Mouse (Mus musculus) kidney, embryonic 16.5 days (tissue): Measurements from ENCODE around the gene Tesk2. TPM values are rescaled to one million over a fixed set of nuclear protein-coding genes. Genes with fewer than 3 reads are reported as not detected.

Source experiments
- ATAC-seq: fragments of 200-750 bp; cut with Nextera tagmentation; 2 replicates; pipeline ENCODE4 v1.8.0; 2017; ENCODE audit warnings: moderate TSS enrichment; ENCODE audit not compliant: low FRiP score, low TSS enrichment
- H3K27ac ChIP-seq: fragments of 300-500 bp; sonication (generic); 2 replicates; pipeline ENCODE4 v1.5.1; 2014; ENCODE audit warnings: low read length
- H3K27me3 ChIP-seq: fragments of 300-500 bp; sonication (generic); 2 replicates; pipeline ENCODE4 v1.6.1; 2014; ENCODE audit warnings: low read length, control low read depth, mixed read lengths; ENCODE audit not compliant: insufficient read depth
- H3K36me3 ChIP-seq: fragments of 300-500 bp; sonication (generic); 2 replicates; pipeline ENCODE4 v1.6.1; 2014; ENCODE audit warnings: low read length, control low read depth, mixed read lengths; ENCODE audit not compliant: insufficient read depth
- H3K4me1 ChIP-seq: fragments of 300-500 bp; sonication (generic); 2 replicates; pipeline ENCODE4 v1.6.1; 2014; ENCODE audit warnings: low read length, control low read depth, mixed read lengths; ENCODE audit not compliant: insufficient read depth
- H3K4me2 ChIP-seq: fragments of 300-500 bp; sonication (generic); replicated peaks from 2 replicates; pipeline ENCODE4 v1.6.1; 2014; ENCODE audit warnings: low read depth, low read length
- H3K4me3 ChIP-seq: fragments of 300-500 bp; sonication (generic); 2 replicates; pipeline ENCODE4 v1.5.1; 2014; ENCODE audit warnings: mild to moderate bottlenecking, low read length
- H3K9ac ChIP-seq: fragments of 300-500 bp; sonication (generic); replicated peaks from 2 replicates; pipeline ENCODE4 v1.6.1; 2014; ENCODE audit warnings: low read length
- H3K9me3 ChIP-seq: fragments of 300-500 bp; sonication (generic); 2 replicates; pipeline ENCODE4 v1.6.1; 2016; ENCODE audit warnings: low read length, control low read depth
- WGBS: fragments of 180-500 bp; shearing (Covaris S2); extraction: QIAGEN DNeasy Blood & Tissue Kit; methylation state at CpG from one replicate; pipeline ENCODE4 v1.1.7; 2014; 5-methylcytosine and 5-hydroxymethylcytosine counted together
- polyA plus RNA-seq: library from polyadenylated mRNA; unstranded; fragments of >200 nt; fragmentation: Nextera tagmentation; extraction: Ambion mirVana; gene quantifications from 2 replicates; pipeline ENCODE4 v1.2.1, GENCODE M21; 2015

The Tesk2 gene
- polyA plus RNA-seq, 1 experiment from 2014 or later, result 9.2 TPM

DNA sequence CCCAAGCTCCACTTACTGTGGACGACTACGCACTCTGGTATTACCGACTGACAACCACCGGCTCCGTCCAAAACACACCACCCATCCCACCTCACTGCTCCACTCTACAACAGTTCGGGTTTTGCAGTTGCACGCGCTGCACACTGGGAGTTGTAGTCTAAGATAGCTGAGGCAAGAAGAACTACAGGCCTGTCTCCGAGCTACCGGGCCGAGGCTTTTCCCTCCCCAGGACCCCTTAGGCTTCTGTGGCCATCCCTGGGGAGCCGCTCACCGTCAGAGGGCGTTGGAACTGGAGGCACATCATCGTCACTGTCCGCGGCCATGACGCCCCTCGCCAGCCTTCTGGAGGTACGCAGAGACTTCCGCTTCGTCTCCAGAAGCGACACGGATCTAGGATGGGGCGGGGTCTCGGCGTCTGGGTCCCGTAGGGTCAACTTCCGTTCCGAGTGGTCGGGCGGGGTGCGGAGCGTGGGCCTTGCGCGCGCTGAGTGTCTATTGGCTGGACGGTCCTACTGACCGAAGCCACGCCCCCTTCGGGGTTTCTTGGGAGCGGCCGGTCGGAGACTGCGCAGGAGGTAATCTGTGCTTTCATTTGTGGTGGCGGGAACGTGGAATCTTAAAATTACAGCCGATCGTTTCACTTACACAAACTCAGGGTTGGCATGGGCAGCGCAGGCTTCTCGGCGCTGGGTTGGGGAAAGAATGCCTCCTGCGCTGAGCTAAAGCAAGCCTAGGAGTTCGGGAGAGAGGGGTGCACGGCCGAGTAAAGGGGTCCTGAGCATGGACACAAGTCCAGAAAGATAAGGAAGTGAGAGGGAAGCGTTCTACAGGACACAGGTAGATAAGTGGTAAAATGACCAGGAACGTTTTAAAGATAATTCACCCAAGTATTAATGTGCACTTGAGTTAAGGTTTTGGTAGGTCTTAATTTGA, 86.7 kb downstream of the Tesk2 start, which contains the start of the genes Toe1 and Mutyh:
Toe1 (minus strand) TSS at position 444 of the 933 bp plus-strand sequence.
Mutyh (plus strand) TSS at position 527 of the 933 bp plus-strand sequence.
- peak; percentile 99 for ATAC-seq
- whole genome bisulfite sequencing, result under 1% methylated on average over 58 of the region's 58 CpGs
- Histone ChIP-seq H3K27ac (peak within 1 kb of the TSS; percentile 79), H3K9me3 (no peaks in the 10 kb centered on the region), H3K9ac (peak within 1 kb of the TSS; percentile 87), H3K4me2 (peak within 1 kb of the TSS; percentile 58), H3K27me3 (no peaks in the 10 kb centered on the region), H3K4me1 (peaks cover 8% of the 10 kb centered on the region), H3K36me3 (peaks cover 24% of the 10 kb centered on the region), H3K4me3 (peak within 1 kb of the TSS; percentile 64)

DNA sequence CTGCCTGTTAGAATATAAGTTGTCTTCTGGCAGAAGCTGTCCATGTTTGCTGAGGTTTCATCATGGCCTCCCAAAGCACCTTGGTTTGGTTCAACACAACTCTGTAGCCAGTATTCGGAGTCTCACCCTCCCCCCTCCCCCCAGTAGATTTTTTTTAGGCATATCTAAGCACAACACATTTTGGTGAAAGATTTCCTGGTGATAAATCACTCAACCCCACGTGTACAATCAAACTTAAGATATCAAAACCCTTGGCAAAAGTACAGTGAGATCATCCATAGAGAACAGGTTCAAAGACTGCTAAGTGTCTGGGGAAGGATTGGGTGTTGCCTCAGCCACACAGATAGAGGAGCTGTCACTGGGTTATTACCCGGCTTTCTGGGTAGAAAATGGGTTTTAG, 90.3 kb downstream of the Tesk2 start:
- Histone ChIP-seq H3K36me3 (no peaks in the 10 kb centered on the region), H3K4me3 (no peak overlapping the region), H3K4me2 (no peak overlapping the region), H3K27me3 (no peaks in the 10 kb centered on the region), H3K9me3 (no peaks in the 10 kb centered on the region), H3K27ac (no peak overlapping the region), H3K9ac (no peak overlapping the region), H3K4me1 (peaks cover 8% of the 10 kb centered on the region)
- no peak for ATAC-seq
- WGBS, result 67% methylated on average over 3 of the region's 3 CpGs

DNA sequence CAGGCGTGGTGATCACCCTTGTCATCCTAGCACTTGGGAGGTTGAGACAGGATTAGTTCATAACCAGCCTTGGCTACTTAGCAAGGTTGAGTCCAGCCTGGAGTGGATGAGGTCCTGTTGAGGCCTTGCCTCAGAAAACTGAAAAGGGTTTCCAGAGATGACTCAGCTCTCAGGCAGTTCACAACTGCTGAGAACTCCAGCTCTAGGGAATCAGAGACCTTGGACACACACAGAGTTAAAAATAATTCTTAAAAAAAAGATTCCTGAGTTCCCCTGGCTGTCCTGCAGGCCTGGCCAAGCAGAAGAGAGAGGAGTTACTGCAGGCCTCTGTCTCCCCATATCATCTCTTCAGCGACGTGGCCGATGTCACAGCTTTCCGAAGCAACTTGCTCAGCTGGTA, 94.5 kb downstream of the Tesk2 start:
- 82% methylated on average over 5 of the region's 5 CpGs for WGBS

DNA sequence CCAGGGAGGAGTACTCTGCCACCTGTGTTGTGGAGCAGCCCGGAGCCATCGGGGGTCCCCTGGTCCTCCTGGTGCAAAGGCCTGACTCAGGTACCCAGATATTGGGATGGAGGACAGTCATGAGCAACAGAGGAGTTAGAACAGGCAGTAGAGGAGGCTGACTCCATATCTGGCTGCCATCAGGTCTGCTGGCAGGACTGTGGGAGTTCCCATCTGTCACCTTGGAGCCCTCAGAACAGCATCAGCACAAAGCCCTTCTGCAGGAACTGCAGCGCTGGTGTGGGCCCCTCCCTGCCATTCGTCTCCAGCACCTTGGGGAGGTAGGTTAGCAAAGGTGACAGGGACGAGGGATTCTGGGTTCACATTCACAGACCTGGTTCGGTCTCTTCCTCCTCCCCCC, 96.7 kb downstream of the Tesk2 start:
- H3K9me3 ChIP-seq, result no peaks in the 10 kb centered on the region
- H3K27me3 ChIP-seq, result peaks cover 10% of the 10 kb centered on the region
- no peak overlapping the region for H3K4me3 ChIP-seq
- no peak for ATAC-seq
- H3K4me1 ChIP-seq, result peaks cover 12% of the 10 kb centered on the region
- H3K4me2 ChIP-seq, result no peak overlapping the region
- H3K9ac ChIP-seq, result no peak overlapping the region
- no peak overlapping the region for H3K27ac ChIP-seq
- peaks cover 19% of the 10 kb centered on the region for H3K36me3 ChIP-seq
- 90% methylated on average over 6 of the region's 6 CpGs for WGBS

More for the DNA sequence above, 94.5 kb downstream of the Tesk2 start:
- Histone ChIP-seq H3K27ac (no peak overlapping the region), H3K9ac (no peak overlapping the region), H3K27me3 (peaks cover under 1% of the 10 kb centered on the region; the same call in 1 of the 2 replicates), H3K36me3 (peaks cover 19% of the 10 kb centered on the region), H3K4me1 (0 out of 2 replicates have a peak, but pooled peaks cover 1% of the 10 kb centered on the region), H3K4me3 (no peak overlapping the region), H3K9me3 (no peaks in the 10 kb centered on the region), H3K4me2 (no peak overlapping the region)
- no peak for ATAC-seq

DNA sequence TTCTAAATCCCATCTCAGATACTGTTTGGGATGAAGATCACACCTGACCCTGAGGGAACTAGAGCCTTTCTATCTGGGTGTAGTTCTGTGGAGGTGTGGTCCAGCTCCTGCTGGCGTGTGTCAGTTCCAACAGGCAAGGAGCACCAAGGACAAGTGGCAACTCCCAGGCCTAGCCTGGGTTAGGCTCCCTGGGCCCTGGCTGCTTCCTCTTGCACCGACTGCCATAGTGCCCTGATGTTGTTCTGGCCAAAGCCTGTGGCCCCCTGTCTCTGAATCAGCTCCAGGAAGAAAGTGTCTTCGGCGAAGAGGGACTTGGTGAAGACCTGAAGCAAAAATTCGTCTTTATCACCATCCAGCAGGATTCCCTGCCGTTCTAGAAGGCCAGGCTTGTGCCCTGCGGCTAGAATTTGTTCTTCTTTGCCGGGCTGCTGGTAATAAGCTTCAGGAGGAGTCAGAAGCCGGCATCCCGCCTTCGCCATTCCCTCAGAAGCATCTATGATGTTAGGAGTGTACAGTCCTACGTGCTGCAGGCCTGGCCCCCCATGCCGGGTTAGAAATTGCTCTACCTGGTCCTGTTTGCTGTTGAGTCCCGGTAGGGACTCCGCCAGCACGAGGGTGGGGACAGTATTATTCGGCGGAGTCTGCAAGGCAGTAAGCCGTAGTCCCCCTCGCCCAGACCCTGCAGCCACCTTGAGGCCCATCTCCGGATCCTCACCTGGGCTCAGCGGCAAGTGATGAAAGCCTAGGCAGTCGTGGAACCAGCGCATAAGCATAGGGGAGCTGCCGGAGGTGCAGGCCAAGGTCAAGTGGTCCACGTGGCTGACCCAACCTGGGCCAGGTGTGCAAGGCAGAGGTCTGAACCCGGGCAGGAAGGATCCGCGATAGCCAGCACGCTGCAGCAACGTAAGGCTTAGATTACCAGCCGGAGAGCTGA, 99.5 kb downstream of the Tesk2 start:
- peak overlapping the region; percentile 70; the same call in 1 of the 2 replicates for H3K9ac ChIP-seq
- no peak overlapping the region for H3K27ac ChIP-seq
- peaks cover 19% of the 10 kb centered on the region for H3K36me3 ChIP-seq
- peak overlapping the region; percentile 61 for H3K4me3 ChIP-seq
- WGBS, result 28% methylated on average over 32 of the region's 32 CpGs
- ATAC-seq, result peak; percentile 9; the same call in 1 of the 2 replicates
- H3K4me1 ChIP-seq, result peaks cover 15% of the 10 kb centered on the region
- peaks cover 10% of the 10 kb centered on the region for H3K27me3 ChIP-seq
- no peaks in the 10 kb centered on the region for H3K9me3 ChIP-seq
- peak overlapping the region; percentile 98 for H3K4me2 ChIP-seq

DNA sequence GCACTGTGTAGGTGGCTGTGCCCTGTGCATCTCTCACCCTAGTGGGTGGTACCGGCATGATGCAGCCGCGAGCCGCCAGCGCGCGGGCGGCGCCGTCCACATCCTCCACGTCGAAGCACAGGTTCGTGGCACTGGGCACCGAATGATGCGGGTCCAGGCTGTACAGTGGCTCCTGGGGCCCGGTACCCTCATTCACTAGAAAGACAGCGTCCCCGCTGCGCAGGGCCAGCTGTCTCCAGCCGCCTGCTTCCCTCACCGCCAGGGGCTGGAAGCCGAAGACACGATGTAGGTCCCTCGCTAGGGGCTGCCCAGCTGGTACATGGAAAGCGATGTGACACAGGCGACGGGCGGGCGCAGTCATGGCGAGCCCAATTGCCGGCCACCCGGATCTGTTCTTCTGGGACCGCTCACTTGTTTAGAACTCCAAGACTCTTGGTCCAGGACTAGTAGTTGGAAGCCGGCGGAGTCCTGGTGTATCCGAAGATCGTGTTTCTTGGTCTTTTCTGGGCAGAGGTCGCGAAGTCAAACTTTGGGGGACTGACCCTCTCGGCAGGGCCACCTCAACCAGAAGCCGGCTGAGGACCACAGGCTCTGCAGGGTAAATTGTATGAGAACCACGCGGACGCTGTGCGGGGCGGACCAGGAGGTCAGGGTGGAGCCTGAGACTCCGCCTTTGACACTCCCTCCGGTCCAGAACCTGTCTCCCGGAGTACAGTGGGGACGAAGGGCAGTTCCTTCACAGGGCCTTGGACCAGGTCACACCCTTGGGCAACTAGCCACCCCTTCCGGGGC, 100.3 kb downstream of the Tesk2 start:
- Histone ChIP-seq H3K4me1 (peaks cover 16% of the 10 kb centered on the region), H3K27ac (no peak overlapping the region), H3K4me3 (peak overlapping the region; percentile 61), H3K9ac (peak overlapping the region; percentile 70), H3K27me3 (peaks cover 10% of the 10 kb centered on the region), H3K36me3 (peaks cover 19% of the 10 kb centered on the region), H3K4me2 (peak overlapping the region; percentile 98), H3K9me3 (no peaks in the 10 kb centered on the region)
- ATAC-seq, result peak; percentile 84
- WGBS, result under 1% methylated on average over 51 of the region's 51 CpGs

DNA sequence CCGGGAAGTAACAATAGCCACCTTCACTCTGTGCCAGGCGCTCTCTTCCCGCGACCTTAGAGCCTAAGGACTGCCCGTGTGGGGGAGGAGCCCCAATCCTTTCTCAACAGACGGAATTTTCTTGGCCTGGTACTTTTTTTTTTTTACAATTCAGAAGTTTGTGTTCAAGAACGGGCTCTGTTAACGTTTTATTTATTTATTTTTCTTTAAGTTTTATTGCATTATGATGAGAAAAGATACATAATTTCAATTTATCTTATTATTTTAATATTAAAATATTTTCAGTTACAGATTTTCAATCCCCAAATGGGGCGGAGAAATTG, 100.9 kb downstream of the Tesk2 start, which contains the start of gene Hpdl:
Hpdl (minus strand) TSS at position 14 of the 323 bp plus-strand sequence.
- no peaks in the 10 kb centered on the region for H3K9me3 ChIP-seq
- peak within 1 kb of the TSS; percentile 98 for H3K4me2 ChIP-seq
- H3K27ac ChIP-seq, result no peak within 1 kb of the TSS
- no peak for ATAC-seq
- H3K4me3 ChIP-seq, result peak within 1 kb of the TSS; percentile 61
- peaks cover 16% of the 10 kb centered on the region for H3K4me1 ChIP-seq
- peaks cover 10% of the 10 kb centered on the region for H3K27me3 ChIP-seq
- H3K36me3 ChIP-seq, result peaks cover 13% of the 10 kb centered on the region
- peak within 1 kb of the TSS; percentile 70 for H3K9ac ChIP-seq
- WGBS, result 11% methylated on average over 9 of the region's 9 CpGs

DNA sequence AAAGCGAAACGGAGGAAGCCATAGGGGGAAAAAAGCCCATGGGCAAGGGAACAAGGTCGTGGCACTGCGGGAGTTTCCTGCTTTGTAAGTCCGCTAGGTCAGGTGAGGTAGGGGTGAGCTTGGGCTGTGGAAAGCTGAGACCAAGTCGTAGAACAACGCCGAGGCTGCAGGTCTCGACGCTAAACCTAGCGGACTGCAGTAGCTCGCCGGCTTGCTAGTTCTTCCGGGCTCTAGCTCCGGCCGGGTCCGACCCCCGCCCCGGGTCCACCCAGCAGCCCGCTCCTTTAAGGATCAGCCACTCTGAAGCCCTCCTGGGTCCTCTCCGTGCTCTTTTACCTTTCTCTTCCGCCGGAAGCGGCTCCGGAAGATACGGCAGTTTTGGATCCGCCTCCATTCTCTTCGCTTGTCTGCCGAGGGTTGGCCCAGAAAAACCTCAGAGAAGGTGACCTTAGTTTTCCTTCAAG, 103.8 kb downstream of the Tesk2 start:
- H3K27me3 ChIP-seq, result peaks cover 10% of the 10 kb centered on the region
- peak; percentile 43; the same call in 1 of the 2 replicates for ATAC-seq
- peaks cover 18% of the 10 kb centered on the region for H3K4me1 ChIP-seq
- H3K4me3 ChIP-seq, result peak overlapping the region; percentile 54
- peak overlapping the region; percentile 73 for H3K9ac ChIP-seq
- no peaks in the 10 kb centered on the region for H3K36me3 ChIP-seq
- under 1% methylated on average over 29 of the region's 29 CpGs for WGBS
- no peaks in the 10 kb centered on the region for H3K9me3 ChIP-seq
- H3K4me2 ChIP-seq, result peak overlapping the region; percentile 72
- peak overlapping the region; percentile 41; the same call in 1 of the 2 replicates for H3K27ac ChIP-seq

DNA sequence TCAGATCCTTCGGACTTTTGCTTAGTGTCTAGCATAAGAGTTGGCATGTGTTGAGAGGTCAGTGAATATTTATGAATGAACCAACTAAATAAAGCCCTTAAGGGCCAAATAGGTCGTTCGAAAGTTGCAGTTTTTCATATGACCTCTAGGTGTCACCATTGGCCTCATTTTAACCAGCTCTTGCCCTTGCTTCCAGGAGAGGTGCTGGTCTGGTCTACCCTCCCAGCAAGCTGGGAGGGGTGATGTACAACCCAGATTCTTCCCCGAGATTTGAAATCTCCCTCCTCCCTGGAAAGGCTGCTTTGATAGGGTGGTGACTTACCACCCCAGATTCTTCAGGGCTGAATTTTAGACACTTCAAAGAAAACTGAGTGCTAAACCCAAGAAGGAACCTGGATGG, 107.1 kb downstream of the Tesk2 start:
- Histone ChIP-seq H3K36me3 (no peaks in the 10 kb centered on the region), H3K9me3 (no peaks in the 10 kb centered on the region), H3K27me3 (no peaks in the 10 kb centered on the region), H3K4me2 (no peak overlapping the region), H3K4me3 (no peak overlapping the region), H3K27ac (no peak overlapping the region), H3K9ac (no peak overlapping the region), H3K4me1 (peaks cover 16% of the 10 kb centered on the region)
- 0 out of 2 replicates have a peak, but pooled peaks have one; percentile 24 for ATAC-seq
- 3% methylated on average over 4 of the region's 4 CpGs for WGBS
